Mouse (Mus musculus) lung, postnatal 25 days (tissue): ENCODE measurements around the gene Lcn4.

Experiments used
- DNase-seq: peaks from one replicate; pipeline ENCODE4 v3.0.0; 2022; ENCODE audit warnings: low spot score

Gene Lcn4

DNA sequence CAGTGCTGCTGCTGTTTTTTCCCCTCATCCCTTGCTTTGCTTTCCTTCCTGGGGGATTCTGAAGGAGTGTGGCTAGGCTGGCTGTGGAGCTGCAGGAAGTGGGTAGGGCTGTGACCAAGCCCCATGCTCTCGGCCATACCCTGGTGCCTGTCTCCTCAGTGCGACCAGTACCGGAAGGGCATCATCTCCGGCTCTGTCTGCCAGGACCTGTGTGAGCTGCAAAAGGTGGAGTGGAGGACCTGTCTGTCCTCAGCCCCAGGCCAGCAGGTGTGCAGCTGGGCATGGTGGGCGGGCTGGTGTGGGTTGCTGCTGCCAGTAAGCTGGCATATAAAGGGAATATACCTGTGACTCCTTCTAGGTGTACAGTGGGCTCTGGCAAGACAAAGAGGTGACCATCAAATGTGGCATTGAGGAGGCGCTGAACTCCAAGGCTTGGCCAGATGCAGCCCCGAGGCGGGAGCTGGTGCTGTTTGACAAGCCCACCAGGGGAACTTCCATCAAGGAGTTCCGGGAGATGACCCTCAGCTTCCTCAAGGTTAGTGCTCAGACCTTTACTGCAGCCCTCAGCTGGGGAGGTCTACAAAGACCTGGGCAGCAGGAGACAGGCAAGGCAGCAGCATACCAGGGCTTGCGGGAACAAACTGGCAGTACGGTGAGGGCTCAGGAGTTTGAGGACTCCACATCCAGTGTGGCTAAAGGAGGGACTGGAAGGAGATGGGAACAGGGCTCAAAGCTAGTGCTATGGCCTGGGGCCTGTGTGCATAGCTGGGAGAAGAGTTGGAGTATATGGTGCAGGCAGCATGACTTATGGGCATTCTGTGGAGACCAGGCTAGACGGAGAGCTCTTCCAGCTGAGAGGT is 36.2 kb downstream of the Lcn4 start:
- peak; percentile 30 for DNase-seq

DNA sequence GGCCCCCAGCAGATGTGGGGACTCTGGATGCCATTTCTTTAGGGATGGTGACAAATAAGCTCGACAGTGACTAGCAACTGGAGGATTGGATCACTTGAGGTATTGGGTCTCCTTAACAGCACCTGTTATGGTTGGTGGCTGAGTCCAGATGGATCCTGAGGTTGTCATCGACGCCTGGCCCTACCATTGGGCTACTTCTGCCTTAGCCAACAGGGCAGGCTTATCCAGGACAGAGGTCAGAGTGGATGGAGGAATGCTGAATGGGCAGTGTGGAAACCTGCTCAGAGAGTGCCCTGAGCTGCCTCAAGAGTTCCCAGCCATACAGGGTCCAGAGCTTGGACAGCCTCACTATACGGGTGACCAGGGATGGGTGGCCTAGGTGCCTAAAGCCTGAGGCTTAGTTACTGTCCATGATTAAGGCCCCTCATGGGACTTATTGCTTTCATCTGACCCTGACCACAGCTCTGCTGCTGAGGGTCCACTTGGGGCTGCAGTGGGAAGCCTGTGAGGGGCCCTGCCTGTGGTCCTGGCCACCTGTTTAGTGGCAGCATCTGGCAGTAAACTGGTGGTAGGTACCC is 37.0 kb downstream of the Lcn4 start:
- DNase-seq = no peak

DNA sequence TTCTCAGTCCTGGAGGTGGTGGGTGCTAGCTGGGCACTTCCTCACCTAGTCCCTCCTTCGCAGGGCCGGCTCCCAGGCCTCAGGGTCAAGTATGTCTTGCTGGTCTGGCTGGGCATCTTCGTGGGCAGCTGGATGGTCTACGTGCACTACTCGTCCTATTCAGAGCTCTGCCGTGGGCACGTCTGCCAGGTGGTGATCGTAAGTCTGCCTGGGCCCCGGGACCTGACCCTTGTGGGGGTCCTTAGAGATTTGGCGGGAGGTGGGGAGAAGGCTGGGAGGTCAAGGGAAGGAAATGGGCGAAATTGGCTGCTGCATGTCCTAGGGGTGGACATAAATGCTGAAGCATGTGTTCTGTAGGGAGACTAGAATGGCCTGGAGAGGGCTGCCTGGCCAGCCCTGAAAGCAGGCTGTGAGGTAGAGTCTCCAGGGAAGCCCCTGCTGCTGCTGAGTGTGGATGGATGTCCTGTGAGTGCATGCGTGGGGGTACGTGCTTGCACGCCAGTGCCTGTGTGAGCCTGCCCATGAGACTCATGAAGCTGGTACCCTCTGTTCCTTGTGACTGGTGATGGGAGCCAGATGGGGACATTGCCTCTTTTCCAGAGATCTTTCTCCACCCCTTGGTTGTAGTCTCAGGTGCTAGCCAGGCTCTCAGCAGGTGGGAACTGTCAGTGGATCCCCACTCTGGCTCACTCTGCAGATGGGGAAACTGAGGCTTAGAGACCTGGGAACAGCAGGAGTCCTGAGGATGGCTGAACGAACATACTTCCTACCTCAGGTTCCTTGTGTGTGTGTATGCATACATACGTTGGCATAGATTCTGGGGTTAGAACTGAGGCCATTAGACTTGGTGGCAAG is 38.3 kb downstream of the Lcn4 start:
- no peak for DNase-seq

DNA sequence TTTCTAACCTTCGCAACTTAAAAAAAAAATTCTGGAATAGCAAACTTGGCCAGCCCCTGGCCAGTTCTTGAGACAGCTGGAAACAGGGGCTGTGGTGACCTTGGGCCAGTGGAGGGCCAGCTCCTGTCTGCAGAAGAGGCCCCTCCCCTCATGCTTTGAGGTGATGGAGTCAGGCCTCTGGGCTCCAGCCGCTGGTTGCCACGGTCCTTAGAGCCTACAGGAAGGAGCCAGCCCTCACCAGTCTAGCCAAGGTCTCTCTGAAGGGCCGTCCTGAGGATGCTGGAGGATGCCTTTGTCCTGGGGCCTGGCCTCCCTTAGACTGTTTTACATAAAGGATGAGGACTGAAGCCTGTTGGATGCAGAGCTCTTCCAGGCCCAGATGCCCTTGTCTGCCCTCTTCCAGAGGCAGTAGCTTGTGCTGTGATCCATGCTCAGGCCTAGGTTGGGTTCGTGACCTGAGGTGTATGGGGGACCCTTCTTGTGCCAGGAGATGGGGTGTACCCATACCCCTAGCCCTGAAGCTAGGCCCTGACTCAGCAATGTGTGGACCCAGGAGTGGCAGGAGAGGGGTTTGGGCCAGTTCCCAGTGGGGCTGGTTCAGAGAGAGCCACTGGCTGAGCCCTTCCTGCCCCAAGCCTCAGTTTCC is 42.2 kb downstream of the Lcn4 start:
- DNase-seq = no peak

DNA sequence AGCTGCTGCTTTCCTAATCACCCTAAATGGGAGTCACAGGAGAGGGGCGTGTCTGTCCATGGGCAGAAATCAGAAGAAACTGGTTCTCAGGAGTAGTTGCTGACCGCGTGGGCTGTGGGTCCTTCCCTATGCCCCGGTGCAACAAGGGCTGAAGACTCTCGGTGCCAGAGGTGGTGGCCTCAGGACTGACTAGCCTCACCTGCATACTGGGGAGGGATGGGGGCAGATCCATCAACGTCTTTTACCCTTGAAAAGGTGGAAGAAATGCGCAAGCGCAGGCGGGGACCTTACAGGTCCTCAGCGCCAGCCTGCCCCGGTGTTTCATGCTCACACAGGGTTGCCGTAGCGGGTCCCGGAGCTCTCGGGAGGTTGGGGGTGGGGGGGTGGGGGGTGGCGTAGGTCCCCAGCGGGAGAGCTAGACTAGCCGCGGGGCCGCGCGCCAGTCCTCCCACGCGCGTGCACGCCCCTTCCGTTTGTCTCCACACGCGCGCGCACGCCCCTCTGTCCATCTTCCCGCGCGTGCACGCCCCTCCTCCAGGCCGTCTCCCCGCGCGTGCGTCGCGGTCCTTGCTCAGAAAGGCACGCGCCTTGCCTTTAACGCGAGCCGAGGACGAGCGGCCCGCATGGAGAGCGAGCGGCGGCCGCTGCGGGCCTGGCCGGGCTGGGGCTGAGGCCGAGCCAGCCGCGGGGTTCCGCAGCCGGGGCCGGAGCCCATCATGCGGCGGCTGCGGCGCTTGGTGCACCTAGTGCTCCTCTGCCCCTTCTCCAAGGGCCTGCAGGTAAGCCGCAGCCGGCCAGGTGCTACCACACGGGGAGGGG is 43.0 kb downstream of the Lcn4 start, which contains the start of gene Fam69b:
Fam69b (plus strand) TSS at position 537 of the 819 bp plus-strand sequence.
- DNase-seq = peak; percentile 56

DNA sequence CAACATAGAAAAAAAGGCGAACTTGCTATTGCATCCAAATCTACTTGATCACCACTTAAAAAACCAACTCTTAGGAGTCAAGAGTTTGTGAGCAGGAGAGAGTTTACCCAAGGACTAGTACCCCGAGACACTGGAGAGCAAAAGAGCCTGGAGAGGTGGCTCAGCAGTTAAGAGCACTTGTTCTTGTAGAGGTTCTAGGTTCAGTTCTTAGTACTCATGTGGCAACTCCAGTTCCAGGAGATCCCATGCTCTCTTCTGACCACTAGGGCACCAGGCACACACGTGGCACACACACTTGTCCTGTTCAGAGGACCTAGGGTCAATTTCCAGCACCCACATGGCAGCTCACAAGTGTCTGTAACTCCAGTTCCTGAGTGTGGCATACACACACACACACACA is 45.0 kb downstream of the Lcn4 start:
- DNase-seq = peak; percentile 65

DNA sequence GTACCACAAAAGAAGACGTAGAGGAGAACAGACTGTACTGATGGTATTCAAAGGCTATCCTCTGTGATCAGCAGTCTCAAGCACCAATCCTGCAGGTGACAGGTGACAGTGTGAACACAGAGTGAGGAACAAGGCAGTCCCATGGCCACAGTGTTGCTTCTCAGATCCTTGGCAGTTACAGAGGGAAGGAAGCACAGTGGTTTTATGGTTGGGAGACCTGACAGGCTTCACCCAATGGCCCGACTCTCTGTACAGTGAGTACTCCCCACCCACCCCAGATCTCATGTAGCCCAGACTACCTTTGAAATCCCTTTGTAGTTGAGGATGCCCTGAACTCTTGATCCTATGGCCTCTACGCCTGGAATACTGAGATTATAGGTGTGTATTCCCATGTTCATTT is 45.7 kb downstream of the Lcn4 start:
- DNase-seq = no peak

DNA sequence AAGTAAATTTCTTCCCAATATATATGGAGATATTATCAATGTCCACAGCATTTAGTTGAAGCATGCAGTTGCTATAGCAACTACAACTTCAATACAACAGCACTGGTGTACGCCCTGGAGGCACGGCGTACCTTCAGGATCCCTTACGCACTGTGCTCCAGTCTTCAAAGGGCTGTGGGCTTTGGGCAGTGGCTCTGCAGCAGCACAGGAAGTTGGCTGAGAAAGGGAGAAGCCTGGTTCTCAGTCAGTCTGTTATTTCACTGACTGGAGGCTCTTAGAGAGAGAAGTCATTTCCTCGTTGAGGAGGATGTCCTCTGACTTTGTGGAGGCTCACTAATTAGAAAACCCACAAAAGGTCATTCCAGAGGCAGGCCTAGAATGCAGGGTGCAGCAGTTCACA is 48.1 kb downstream of the Lcn4 start:
- DNase-seq = no peak

DNA sequence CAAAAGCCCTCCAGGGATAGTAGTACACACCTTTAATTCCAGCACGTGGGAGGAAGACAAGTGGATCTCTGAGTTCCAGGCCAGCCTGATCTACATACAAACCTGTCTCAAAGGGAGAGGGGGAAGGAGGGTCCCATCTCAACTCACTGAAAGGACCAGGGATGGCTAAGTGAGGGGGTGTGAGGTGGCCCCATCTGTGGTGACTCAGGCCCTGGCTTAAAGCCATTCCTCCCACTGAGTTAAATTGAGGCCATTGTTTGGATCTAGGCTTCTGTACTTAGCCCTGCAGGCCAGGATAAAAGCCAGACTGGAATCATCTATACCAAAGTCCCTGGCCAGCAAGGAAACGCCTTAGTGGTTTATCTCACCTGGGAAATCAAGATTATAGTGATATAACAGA is 49.8 kb downstream of the Lcn4 start:
- DNase-seq = no peak

DNA sequence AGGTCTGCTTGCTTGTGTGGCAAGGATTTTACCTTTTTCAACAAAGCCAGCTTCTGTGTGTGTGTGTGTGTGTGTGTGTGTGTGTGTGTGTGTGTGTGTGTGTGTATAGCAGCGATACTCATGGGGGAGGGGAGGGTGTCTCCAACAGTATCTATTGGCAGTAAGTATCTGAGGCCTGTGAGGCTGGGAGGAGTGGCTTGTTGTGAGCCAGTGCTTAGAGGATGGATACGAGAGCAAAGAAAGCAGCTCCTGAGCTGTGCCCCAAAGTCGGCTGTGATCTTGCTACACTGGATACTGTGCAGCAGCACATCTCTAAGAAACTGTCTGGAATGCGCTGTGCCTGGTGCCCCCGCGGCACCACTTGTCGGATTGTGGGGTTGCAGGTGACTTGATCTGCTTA is 53.2 kb downstream of the Lcn4 start:
- DNase-seq = no peak
